9 mouse cellular contexts compared by ENCODE assay signal in the genomic region with DNA sequence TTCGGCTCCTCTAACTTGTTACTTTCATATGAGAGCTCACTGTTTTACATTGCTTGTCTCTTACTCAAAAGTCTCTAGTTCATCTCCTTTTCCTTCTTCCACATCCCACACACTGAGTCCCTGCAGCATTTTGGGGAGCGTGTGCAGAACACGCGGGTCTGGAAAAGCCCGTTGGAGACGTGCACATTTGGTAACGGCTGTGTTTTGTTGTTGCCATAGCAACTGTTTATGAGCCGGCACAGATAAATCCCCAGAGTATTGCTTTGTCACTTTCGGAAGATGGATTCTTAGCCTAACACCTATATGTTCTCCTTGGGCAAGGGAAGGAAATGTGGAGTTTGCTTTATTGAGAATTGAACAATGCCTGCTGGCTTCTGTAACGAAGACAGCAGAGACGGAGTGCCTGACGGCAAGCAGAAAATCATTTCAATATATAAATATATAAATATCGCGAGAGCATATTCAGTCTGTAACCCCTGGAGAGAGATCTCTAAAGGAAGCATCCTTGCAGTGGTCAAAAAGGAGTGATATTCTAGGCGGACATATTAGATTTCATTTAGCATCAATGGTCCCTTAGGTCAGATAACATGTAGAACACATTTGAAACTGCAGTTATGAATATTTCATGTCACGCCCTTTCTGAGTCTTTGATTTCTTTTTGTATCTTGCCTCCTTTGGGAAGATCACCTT. TPM values are rescaled to one million over a fixed set of nuclear protein-coding genes. Genes with fewer than 3 reads are reported as not detected.
DNase-seq lines count a peak whose midpoint lies in the region.
"Had no signal": no experiment of that assay in that cellular context is flagged by ENCODE, and none has a peak within 500 bp of the region (broad histone marks: within the 10 kb centered on the region; RNA-seq: fewer than 3 reads in every experiment).

No protein-coding gene starts in this region.

- intact Hi-C loops in left cerebral cortex, postnatal 10 days (cut with DNase I), result no loop called here

- DNase-seq in layer of hippocampus, adult 11-12 months (ENCODE audit: low spot score), result peak; percentile 65
- DNase-seq in layer of hippocampus, postnatal 25 days (ENCODE audit: extremely low spot score in 1 of 2, low spot score in 1 of 2), result no peak
- peak; percentile 62 to 72 for DNase-seq in frontal cortex, postnatal 36 days (ENCODE audit: low spot score in 2 of 2)
- peak; percentile 51 to 79 for DNase-seq in left cerebral cortex, postnatal 10 days (ENCODE audit: extremely low spot score in 1 of 2, low spot score in 2 of 2)
- DNase-seq in right cerebral cortex, postnatal 10 days (ENCODE audit: low spot score in 2 of 2), result peak; percentile 80 to 91
- no peak for DNase-seq in lung, postnatal 4 days
- DNase-seq in lung, postnatal 10 days, result no peak
- DNase-seq in ovary, postnatal 14 days (ENCODE audit: low spot score), result no peak

RNA-seq across cellular contexts. Expression of gene Dclk3, which starts 26.3 kb away (rescaled TPM):
- 10 to 100 TPM; 12.2 to 13.2 TPM for total RNA-seq in layer of hippocampus, postnatal 25 days (2021)
- total RNA-seq in left cerebral cortex, postnatal 10 days (2021), result 10 to 100 TPM; 34.1 to 34.9 TPM
- total RNA-seq: megakaryocyte, adult 5-6 weeks had no signal

Comparison
In these comparisons a context has a peak if more than half of its experiments do, and no peak if none do; other contexts are left out.
1. DNase-seq: peak in layer of hippocampus, adult 11-12 months (single experiment), frontal cortex, postnatal 36 days (2 of 2), left cerebral cortex, postnatal 10 days (2 of 2) and right cerebral cortex, postnatal 10 days (2 of 2); none in layer of hippocampus, postnatal 25 days (0 of 2), lung, postnatal 4 days (0 of 2), lung, postnatal 10 days (single experiment) and ovary, postnatal 14 days (single experiment).